Mouse (Mus musculus): ENCODE results near the gene Tspan2. TPM values are rescaled to one million over a fixed set of nuclear protein-coding genes. Genes with fewer than 3 reads are reported as not detected.
A peak's percentile ranks its signal among the peaks of the same experiment; 100 is the strongest.

The Tspan2 gene
- polyA plus RNA-seq, 1 experiment from 2014 or later: 6.8 TPM

GRCm38 (mm10) chr3:102715839-102716238, 18.5 kb upstream of the Tspan2 start:
- no peaks in the 10 kb centered on the region for H3K9me3 ChIP-seq
- no peak overlapping the region for H3K9ac ChIP-seq
- no peak for ATAC-seq (ENCODE audit: insufficient number of reproducible peaks, insufficient read depth, low FRiP score, low TSS enrichment)
- no peak overlapping the region for H3K27ac ChIP-seq
- H3K4me2 ChIP-seq (replicated peaks): no peak overlapping the region
- WGBS: 84% methylated on average over 8 of the region's 8 CpGs
- no peak overlapping the region for H3K4me3 ChIP-seq
- no peaks in the 10 kb centered on the region for H3K4me1 ChIP-seq
- no peaks in the 10 kb centered on the region; the same call in 1 of the 2 replicates for H3K27me3 ChIP-seq
- no peaks in the 10 kb centered on the region for H3K36me3 ChIP-seq

GRCm38 (mm10) chr3:102717586-102718285, 16.6 kb upstream of the Tspan2 start:
- ATAC-seq (ENCODE audit: insufficient number of reproducible peaks, insufficient read depth, low FRiP score, low TSS enrichment): no peak
- Histone ChIP-seq H3K27ac (no peak overlapping the region), H3K4me1 (no peaks in the 10 kb centered on the region), H3K27me3 (no peaks in the 10 kb centered on the region; the same call in 1 of the 2 replicates), H3K4me3 (no peak overlapping the region), H3K9me3 (no peaks in the 10 kb centered on the region), H3K9ac (no peak overlapping the region), H3K36me3 (no peaks in the 10 kb centered on the region), H3K4me2 (replicated peaks) (no peak overlapping the region)
- WGBS: 73% methylated on average over 3 of the region's 3 CpGs

GRCm38 (mm10) chr3:102723154-102723553, 11.2 kb upstream of the Tspan2 start:
- no peaks in the 10 kb centered on the region for H3K27me3 ChIP-seq
- H3K4me3 ChIP-seq: no peak overlapping the region
- H3K36me3 ChIP-seq: no peaks in the 10 kb centered on the region
- H3K4me2 ChIP-seq (replicated peaks): no peak overlapping the region
- no peak overlapping the region for H3K9ac ChIP-seq
- peaks cover 3% of the 10 kb centered on the region; the same call in 1 of the 2 replicates for H3K4me1 ChIP-seq
- 63% methylated on average over 4 of the region's 4 CpGs for WGBS
- no peak overlapping the region for H3K27ac ChIP-seq
- H3K9me3 ChIP-seq: no peaks in the 10 kb centered on the region
- no peak for ATAC-seq (ENCODE audit: insufficient number of reproducible peaks, insufficient read depth, low FRiP score, low TSS enrichment)

GRCm38 (mm10) chr3:102723841-102724570, 10.3 kb upstream of the Tspan2 start:
- Histone ChIP-seq H3K27me3 (no peaks in the 10 kb centered on the region), H3K9me3 (no peaks in the 10 kb centered on the region), H3K27ac (no peak overlapping the region), H3K4me1 (peaks cover 3% of the 10 kb centered on the region; the same call in 1 of the 2 replicates), H3K4me3 (no peak overlapping the region), H3K4me2 (replicated peaks) (no peak overlapping the region), H3K36me3 (no peaks in the 10 kb centered on the region), H3K9ac (no peak overlapping the region)
- 51% methylated on average over 6 of the region's 6 CpGs for WGBS
- no peak for ATAC-seq (ENCODE audit: insufficient number of reproducible peaks, insufficient read depth, low FRiP score, low TSS enrichment)

- WGBS: 50% methylated on average over 7 of the region's 7 CpGs
- Histone ChIP-seq H3K4me1 (peaks cover 3% of the 10 kb centered on the region; the same call in 1 of the 2 replicates), H3K4me2 (replicated peaks) (no peak overlapping the region), H3K9me3 (no peaks in the 10 kb centered on the region), H3K36me3 (no peaks in the 10 kb centered on the region), H3K4me3 (no peak overlapping the region), H3K9ac (no peak overlapping the region), H3K27me3 (no peaks in the 10 kb centered on the region), H3K27ac (no peak overlapping the region)
- ATAC-seq (ENCODE audit: insufficient number of reproducible peaks, insufficient read depth, low FRiP score, low TSS enrichment): no peak
Measured at GRCm38 (mm10) chr3:102724798-102725459, 9.4 kb upstream of the Tspan2 start.

- H3K4me1 ChIP-seq: peaks cover 4% of the 10 kb centered on the region; the same call in 1 of the 2 replicates
- no peaks in the 10 kb centered on the region for H3K9me3 ChIP-seq
- no peak overlapping the region for H3K4me2 ChIP-seq (replicated peaks)
- no peak overlapping the region for H3K4me3 ChIP-seq
- ATAC-seq (ENCODE audit: insufficient number of reproducible peaks, insufficient read depth, low FRiP score, low TSS enrichment): no peak
- H3K36me3 ChIP-seq: no peaks in the 10 kb centered on the region
- 0 out of 2 replicates have a peak, but pooled peaks cover 3% of the 10 kb centered on the region for H3K27me3 ChIP-seq
- 67% methylated on average over 5 of the region's 5 CpGs for WGBS
- no peak overlapping the region for H3K27ac ChIP-seq
- no peak overlapping the region for H3K9ac ChIP-seq
Measured at GRCm38 (mm10) chr3:102729416-102729815, 4.9 kb upstream of the Tspan2 start.

GRCm38 (mm10) chr3:102731112-102731511, 3.2 kb upstream of the Tspan2 start:
- H3K36me3 ChIP-seq: no peaks in the 10 kb centered on the region
- H3K9ac ChIP-seq: no peak overlapping the region
- H3K4me3 ChIP-seq: no peak overlapping the region
- H3K27ac ChIP-seq: no peak overlapping the region
- ATAC-seq (ENCODE audit: insufficient number of reproducible peaks, insufficient read depth, low FRiP score, low TSS enrichment): no peak
- H3K4me2 ChIP-seq (replicated peaks): no peak overlapping the region
- H3K4me1 ChIP-seq: peaks cover 11% of the 10 kb centered on the region; the same call in 1 of the 2 replicates
- H3K27me3 ChIP-seq: peaks cover 5% of the 10 kb centered on the region; the same call in 1 of the 2 replicates
- no peaks in the 10 kb centered on the region for H3K9me3 ChIP-seq
- 71% methylated on average over 3 of the region's 3 CpGs for WGBS

- 85% methylated on average over 4 of the region's 4 CpGs for WGBS
- no peaks in the 10 kb centered on the region for H3K9me3 ChIP-seq
- H3K27me3 ChIP-seq: peaks cover 5% of the 10 kb centered on the region; the same call in 1 of the 2 replicates
- H3K27ac ChIP-seq: no peak overlapping the region
- no peaks in the 10 kb centered on the region for H3K36me3 ChIP-seq
- ATAC-seq (ENCODE audit: insufficient number of reproducible peaks, insufficient read depth, low FRiP score, low TSS enrichment): no peak
- H3K9ac ChIP-seq: no peak overlapping the region
- no peak overlapping the region for H3K4me3 ChIP-seq
- peaks cover 11% of the 10 kb centered on the region; the same call in 1 of the 2 replicates for H3K4me1 ChIP-seq
- H3K4me2 ChIP-seq (replicated peaks): no peak overlapping the region
Measured at GRCm38 (mm10) chr3:102732619-102733018, 1.7 kb upstream of the Tspan2 start.

GRCm38 (mm10) chr3:102733050-102733449, 1.3 kb upstream of the Tspan2 start:
- WGBS: 86% methylated on average over 3 of the region's 3 CpGs
- Histone ChIP-seq H3K27ac (no peak overlapping the region), H3K4me2 (replicated peaks) (no peak overlapping the region), H3K36me3 (no peaks in the 10 kb centered on the region), H3K9ac (no peak overlapping the region), H3K4me1 (peaks cover 11% of the 10 kb centered on the region; the same call in 1 of the 2 replicates), H3K27me3 (peaks cover 5% of the 10 kb centered on the region; the same call in 1 of the 2 replicates), H3K4me3 (no peak overlapping the region), H3K9me3 (no peaks in the 10 kb centered on the region)
- no peak for ATAC-seq (ENCODE audit: insufficient number of reproducible peaks, insufficient read depth, low FRiP score, low TSS enrichment)

GRCm38 (mm10) chr3:102733936-102734312, 405 bp upstream of the Tspan2 start:
- no peaks in the 10 kb centered on the region for H3K9me3 ChIP-seq
- H3K4me1 ChIP-seq: peaks cover 11% of the 10 kb centered on the region; the same call in 1 of the 2 replicates
- H3K27me3 ChIP-seq: peaks cover 5% of the 10 kb centered on the region; the same call in 1 of the 2 replicates
- H3K9ac ChIP-seq: peak overlapping the region; percentile 56; the same call in 1 of the 2 replicates
- no peak for ATAC-seq (ENCODE audit: insufficient number of reproducible peaks, insufficient read depth, low FRiP score, low TSS enrichment)
- H3K36me3 ChIP-seq: no peaks in the 10 kb centered on the region
- peak overlapping the region; percentile 82 for H3K4me2 ChIP-seq (replicated peaks)
- no peak overlapping the region for H3K27ac ChIP-seq
- 30% methylated on average over 6 of the region's 6 CpGs for WGBS
- H3K4me3 ChIP-seq: peak overlapping the region; percentile 58

GRCm38 (mm10) chr3:102735031-102735558, 766 bp downstream of the Tspan2 start:
- Histone ChIP-seq H3K36me3 (no peaks in the 10 kb centered on the region), H3K4me2 (replicated peaks) (peak overlapping the region; percentile 82), H3K9ac (peak overlapping the region; percentile 56), H3K27me3 (peaks cover 5% of the 10 kb centered on the region; the same call in 1 of the 2 replicates), H3K4me3 (peak overlapping the region; percentile 58), H3K9me3 (no peaks in the 10 kb centered on the region), H3K27ac (no peak overlapping the region), H3K4me1 (peaks cover 11% of the 10 kb centered on the region; the same call in 1 of the 2 replicates)
- ATAC-seq (ENCODE audit: insufficient number of reproducible peaks, insufficient read depth, low FRiP score, low TSS enrichment): peak; percentile 76
- WGBS: under 1% methylated on average over 30 of the region's 33 CpGs

Measured in embryonic facial prominence, embryonic 12.5 days (tissue).